Mouse (Mus musculus) cerebellum, adult 11 months (tissue): ENCODE measurements around the gene Gpr137.

Experiments used
- DNase-seq: peaks from one replicate; pipeline ENCODE4 v3.0.0; 2022

Gpr137 gene

DNA sequence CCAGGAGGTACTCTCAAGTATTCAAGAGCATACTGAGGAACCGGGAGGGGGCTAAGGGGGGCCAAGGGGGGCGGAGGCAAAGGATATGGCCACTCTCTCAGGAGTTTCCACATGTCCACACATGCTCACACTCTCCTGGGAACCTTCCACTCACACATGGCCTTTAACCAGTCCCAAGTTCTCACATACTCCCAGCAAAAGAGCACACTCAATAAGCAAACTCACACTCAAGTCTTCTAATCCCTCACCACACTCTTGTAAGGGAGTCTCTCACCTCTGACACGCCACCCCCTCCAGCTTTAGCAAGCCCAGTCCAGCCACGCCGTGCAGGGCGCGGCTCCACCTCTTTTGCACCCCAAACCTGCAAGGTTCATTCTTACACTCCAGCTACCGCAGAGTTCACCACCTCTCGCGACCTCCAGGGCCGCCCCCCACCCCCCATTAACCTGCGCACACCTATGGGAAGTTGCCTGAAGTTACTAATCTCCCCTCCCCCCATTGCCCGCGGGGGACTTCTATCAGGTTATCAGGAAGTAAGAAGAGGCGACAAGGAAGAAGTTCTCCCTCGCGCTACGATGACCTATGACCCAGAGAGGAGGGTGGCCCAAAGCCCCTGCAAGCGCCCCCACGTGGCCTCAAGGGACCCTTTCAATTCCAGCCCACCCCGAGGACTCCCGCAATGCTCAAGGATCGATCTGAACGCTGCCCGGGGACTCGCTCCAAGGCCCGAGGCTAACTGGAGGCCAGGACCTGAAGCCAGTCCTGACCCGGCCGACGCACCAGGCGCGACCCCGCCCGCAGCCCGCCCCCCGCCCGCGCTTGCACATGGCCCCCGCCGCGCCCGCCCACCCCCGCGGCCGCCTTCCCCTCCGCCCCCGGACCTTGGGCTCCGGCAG, 21.3 kb downstream of the Gpr137 start:
- DNase-seq = peak; percentile 72

DNA sequence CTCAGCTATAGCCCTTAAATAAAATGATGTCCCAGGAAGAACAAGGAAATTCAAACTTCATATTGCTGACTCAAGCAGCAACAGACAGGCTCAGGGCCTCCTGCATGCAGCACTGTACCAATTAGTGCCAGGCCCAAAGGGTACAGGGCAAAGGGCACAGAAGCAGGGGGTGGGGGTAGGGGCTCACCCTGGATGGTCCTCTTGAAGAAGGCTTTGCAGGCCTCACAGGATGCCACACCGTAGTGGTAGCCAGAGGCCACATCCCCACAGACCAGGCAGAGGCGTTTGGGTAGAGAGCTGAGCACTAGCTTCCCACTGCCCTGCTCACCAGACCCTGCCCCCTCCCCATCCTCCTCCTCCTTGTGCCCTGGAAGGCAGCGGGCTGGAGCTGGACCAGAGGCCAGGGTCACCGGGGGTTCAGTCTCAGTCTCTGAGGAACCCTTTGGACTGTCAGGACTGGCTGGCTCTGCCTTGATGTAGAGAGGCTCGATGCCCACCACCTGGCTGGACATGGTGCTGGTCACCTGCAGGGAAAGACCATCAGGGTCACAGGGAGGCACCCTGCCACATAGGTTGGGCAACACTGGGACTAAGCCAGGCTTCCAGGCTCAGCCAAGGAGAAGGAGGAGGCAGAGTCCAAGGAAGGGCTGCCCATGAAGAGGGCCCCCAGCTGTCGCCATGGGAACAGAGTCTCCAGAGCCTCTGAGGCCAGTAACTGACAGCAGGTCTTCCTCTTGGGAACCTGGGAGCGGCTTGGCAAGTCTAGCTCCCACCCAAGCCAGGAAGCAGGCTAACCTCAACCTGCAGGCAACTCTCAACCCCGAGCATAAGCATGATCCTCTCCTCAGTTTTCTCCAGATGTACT, 22.2 kb downstream of the Gpr137 start:
- peak; percentile 58 for DNase-seq

DNA sequence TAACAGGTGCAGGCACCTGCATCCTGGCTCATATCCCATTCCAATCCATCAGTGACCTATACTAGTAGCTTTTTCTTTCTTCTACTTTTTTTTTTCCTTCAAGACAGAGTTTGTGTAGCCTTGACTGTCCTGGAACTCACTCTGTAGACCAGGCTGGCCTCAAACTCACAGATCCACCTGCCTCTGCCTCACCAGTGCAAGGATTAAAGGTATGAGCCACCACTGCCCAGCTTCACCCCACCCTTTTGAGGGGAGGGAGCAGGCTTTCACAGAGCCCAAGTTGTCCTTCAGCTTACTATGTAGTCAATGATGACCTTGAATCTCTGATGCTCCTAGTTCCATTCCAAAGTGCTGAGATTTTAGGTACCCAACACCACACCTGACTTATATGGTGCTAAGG, 22.8 kb downstream of the Gpr137 start:
- DNase-seq = no peak

DNA sequence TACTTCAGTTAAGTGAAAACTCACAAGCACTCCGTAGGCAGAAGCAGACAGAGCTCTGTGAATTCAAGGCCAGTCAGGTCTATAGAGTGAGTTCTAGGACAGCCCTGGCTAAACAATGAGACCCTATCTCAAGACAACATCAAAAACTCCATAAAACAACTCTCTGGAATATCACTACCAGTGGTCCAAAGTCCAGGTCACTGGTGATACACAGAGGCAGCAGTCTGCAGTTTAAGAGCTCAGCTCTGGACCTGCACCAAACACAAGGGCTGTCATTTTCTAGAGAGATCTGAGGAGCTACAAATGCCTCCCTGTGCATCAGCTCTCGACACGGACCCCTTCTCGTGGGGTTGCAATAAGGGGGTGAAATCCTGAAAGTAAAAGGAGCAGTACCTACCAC, 24.0 kb downstream of the Gpr137 start:
- DNase-seq = no peak

DNA sequence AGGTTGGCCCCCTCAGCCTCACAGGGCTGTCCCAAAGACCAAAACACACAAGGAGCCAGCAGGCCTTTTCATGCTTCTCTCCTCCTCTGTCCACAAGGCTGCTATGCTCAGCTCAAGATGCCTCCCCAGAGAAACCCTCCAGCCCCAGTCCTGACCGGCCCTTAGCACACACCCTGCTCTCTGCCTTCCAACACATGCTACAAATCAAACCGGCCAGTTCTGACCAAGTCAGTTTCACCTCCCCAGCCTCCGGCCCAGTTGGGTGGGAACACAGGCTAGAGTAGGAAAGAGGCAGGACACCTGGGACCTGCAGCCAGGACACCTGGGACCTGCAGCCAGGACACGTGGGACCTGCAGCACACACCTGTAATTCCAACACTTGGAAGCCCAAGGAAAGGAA, 25.8 kb downstream of the Gpr137 start:
- peak; percentile 11 for DNase-seq

DNA sequence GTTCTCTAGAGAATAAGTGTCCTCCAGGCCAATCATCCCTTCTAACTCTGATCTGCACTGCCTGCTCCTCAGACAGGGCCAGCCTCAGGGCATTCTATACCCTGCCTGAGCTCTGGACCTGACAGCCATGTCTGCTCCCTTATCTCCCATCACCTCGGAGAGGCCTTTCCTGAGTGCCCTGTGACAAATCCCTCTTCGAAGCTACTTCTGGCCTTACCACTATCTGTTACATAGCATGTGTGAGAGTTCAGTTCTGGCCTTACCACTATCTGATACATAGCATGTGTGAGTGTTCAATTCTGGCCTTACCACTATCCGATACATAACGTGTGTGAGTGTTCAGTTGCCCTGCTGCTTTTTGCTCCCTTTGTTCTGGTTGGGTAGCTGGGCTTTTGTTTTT, 27.0 kb downstream of the Gpr137 start:
- no peak for DNase-seq

DNA sequence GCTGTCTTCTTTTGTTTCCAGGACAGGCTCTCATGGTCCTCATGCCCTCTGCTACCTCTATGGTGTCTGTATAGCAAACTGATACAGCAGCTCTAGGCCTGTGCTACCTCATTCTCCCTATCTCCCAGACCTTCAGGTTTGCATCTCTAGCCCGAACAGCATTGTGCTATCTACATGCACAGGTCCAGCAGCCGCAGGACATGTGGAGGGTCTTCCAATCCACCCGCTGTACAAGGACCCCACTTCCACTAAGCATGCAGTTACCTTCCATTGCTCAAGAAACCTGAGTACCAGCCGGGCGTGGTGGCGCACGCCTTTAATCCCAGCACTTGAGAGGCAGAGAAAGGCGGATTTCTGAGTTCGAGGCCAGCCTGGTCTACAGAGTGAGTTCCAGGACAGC, 27.7 kb downstream of the Gpr137 start:
- no peak for DNase-seq

DNA sequence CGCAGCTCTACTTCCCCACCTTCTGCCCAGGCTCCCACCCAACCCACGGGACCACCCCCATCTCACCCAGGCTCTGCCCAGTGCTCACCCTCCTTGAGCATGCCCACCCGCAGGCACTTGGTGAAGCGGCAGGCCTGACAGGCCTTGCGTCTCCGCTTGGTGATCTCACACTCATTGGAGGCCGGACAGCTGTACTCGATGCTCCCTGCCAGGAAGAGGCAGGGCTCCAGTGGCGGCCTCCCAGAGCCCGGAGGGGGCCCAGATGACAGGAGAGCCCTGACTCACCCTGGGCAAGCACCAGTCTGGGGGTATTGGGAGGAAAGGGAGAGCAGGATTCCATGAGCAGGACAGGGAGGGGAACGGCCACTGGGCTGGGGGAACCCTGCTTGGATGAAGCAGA, 28.3 kb downstream of the Gpr137 start:
- no peak for DNase-seq

DNA sequence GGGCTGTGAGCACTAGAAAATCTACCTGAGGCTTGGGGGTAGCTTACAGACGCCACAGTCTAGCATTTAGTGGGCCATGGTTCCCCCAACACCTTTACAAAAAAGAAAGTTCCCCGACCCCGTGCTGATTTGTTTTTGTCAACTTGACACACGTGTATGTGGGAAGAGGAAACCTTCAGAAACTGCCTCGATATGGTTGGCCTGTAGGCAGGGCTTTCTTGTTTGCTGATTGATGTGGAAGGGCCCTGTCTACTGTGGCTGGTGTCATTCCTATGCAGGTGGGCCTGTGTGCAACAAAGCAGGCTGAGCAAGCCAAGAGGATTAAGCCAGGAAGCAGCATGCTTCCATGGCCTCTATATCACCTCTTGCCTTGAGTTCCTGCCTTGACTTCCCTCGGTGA, 29.2 kb downstream of the Gpr137 start:
- DNase-seq = no peak

DNA sequence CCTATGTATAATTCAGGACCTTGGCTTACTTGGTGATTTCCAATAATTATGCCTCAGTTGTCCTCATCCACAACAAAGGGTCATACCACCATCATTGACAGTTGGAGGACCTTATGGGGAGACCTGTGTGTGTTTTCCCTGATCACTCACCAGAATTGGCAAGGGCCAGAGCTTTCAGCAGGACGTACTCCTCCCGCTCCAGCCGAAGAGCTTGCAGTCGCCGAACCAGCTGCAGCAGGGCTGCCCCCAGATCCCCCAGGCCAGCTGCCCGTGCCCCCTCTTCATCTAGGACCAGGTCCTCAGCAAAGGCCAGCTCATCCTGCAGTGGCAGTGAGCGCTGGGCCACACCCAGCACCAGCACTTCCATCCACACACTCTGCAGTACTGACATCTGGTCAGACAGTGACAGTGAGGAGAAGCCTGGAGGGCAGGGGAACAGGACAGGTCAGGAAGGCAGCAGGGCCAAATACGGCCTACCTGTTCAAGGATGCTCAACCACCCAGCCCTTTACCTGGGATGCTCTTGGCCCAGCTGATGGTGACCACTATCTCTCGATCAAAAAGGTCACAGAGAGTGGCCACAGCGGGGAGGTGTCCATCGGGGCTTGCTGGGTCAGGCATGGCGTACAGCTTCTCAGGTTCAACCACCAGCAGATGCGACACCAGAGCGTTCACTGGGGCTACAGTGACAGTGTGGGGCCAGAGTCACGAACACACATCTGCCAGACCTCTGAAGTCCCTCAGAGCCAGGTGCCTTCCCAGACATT, 29.9 kb downstream of the Gpr137 start:
- DNase-seq = no peak

DNA sequence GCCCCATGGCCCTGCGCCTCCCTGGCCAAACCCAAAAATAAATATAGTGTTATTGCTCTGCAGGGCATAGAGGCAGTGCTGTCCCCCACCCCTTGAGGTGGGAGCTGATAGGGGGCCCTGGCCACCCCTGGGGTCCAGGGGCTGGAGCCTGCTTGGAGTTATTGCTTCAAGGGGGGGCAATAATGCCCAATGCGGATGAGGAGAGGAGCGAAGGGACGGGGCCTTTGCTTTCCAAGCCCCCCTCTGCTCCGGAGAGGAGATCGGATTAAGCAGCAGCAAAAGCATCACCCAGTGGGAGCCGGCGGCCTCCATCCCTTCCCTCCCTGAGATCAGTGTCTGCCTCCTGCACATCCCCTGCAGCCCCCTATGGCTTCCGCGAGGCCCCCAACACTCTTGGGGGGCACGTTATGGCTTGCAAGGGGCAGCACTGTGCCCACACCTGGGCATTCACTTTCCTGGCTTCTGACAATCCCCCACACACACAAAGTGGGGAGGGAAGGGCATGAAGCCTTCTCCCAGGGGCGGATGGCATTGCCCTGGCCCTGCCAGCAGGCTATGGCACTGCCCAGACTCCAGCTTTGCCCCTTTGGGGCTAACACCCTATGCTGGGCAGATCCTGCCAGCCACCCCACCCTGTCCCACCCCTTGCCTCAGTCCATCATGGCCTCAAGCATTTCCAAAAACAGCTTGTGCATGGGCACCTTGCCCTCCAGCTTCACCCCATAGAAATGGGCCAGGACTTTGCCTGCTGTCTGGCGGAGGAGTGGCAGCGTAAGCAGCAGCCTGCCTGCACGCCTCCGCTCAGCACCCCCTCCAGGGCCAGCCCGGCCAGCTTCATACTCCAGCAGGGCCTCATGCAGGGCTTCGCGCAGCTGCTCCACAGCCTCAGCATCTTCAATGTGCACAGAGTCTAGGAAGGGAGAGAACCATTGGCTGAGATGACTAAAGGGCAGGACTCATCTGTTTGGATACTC, 30.9 kb downstream of the Gpr137 start:
- peak; percentile 33 for DNase-seq

DNA sequence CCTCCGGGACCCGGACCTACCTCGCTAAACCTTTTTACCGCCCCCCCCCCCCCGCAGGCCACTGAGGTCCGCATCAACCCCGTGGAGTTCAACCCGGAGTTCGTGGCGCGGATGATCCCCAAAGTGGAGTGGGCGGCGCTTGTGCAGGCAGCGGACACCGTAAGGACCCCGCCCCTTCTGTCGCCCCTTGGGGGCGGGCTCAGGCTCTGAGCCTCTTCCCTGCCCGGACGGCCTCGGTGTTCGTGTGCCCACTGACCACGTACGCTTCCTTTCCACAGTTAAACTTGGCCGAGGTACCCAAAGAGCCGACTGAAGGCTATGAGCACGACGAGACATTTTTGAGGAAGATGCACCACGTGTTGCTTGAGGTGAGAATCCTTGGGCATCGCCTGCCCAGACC, 32.0 kb downstream of the Gpr137 start:
- peak; percentile 59 for DNase-seq

DNA sequence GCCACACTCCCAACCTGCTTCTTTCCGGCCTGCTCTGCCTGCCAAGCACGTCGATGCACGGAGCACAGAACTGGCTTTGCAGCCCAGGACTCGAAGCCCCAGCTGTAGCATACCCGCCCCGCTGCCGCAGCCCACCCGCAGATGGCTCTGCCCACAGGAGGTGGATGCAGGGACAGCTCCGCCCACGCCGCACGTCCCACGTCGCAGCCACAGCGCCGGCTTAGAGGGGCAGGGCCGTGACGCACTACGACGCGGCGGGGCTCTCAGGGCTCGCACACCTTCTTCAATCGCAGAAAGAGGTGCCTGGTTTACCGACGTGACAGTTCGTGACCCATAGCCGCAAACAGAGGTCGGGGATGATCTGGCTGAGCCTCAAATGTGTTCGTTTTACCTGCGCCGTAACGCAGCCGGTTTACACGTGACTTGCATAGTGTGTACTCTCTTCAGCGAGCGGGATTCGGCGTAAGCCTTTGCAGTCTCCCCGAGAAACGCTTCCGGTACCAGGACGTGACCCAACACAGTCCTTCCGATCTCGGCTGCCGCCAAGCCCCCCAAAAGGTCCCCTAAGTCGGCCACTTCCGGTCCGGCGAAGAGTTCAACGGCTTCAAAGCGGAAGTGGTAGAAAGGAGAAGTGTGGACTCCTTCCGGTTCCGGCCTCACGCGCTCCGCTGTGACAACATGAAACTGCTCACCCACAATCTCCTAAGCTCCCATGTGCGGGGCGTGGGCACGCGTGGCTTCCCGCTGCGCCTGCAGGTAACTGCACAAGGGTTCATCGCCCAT, 32.6 kb downstream of the Gpr137 start, which contains the start of the genes Trmt112 and Prdx5:
TSS of gene Trmt112 (plus strand) at position 192 of the 783 bp plus-strand sequence.
TSS of gene Prdx5 (minus strand) at position 600 of the 783 bp plus-strand sequence.
- DNase-seq = peak; percentile 84

DNA sequence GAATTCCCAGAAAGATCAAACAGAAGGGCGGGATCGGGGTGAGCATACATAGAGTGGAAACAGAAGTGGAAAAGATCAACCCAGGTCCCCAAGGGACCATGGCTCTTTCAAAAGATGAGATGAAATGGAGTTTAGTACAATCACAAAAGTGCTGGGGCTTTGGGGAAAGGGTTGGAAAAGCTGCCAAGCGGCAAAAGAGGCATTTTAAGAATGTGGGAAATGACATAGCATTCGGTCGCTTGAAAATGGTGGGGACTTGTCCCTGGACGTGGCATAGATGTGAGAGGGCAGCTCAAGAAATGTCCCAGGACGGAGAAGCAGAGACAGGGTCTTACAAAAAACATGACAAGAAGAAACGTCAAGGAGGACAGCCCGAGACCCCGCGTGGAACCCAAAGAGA, 33.3 kb downstream of the Gpr137 start:
- DNase-seq = no peak

DNA sequence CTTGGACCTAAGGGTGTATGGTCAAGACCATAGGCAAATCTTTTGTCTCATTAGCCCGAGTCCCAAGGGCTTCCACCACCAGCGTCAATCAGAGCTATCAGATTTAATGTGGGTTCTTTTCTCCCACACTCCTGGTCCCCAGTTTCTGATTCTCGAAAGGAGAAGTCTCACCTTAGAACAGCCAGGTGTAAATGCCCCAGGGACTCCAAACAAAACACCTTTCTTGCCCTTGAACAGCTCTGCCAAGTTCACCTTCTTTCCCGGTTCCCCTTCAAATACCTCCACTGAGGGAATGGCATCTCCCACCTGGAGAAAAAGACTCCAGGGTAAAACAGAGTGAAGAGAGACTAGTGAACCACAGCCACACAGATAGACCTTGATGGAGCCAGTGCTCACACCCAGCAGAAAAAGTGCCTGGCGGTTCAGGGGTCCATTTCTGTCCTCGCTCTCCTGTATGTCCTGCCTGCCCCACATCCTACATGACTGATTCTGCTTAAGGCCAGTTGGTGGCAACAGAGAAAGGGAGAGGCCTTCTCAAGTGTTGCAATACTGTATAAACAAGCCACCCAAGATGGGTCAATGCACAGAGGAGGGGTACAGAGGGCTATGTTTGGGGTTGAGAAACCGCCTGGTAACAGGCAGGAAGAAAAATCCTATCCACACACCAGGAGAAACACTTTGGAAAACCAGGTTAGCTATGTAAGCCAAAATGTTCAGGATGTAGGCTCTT, 34.3 kb downstream of the Gpr137 start:
- no peak for DNase-seq

DNA sequence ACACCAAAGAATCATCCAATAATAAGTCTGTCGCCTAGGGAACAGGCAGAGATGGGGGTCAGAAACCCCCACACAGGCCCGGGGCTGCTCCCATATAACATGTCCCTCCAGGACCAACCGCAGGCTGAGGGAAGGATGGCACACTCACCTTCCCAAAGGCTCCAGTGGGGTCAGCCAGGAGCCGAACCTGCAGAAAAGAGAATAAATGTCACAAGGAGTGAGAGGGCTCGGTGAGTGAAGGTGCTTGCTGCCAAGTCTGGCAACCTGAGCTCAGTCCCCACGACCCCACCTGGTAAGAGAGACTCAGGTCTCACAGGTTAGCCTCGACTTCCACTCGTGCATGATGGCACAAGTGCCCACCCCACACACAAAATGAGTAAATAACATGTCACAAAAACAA, 35.2 kb downstream of the Gpr137 start:
- no peak for DNase-seq

DNA sequence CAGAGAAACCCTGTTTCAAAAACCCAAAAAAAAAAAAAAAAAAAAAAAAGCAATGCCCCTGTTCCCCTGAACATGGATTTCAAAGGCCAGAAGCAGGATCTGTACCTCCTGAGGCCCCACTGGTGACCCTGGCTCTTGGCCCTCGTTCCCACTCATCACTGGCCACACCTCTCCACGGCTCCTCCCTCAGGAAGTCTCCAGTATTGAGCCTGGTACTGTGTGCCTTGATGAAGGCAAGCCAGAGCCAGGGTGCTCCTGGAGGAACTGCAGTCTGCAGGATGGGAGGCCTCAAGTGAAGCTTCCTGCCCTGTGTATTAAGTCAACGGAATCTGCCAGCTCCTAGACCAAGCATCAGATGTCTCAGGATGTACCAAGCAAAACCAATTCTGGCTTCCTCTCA, 36.1 kb downstream of the Gpr137 start:
- no peak for DNase-seq

DNA sequence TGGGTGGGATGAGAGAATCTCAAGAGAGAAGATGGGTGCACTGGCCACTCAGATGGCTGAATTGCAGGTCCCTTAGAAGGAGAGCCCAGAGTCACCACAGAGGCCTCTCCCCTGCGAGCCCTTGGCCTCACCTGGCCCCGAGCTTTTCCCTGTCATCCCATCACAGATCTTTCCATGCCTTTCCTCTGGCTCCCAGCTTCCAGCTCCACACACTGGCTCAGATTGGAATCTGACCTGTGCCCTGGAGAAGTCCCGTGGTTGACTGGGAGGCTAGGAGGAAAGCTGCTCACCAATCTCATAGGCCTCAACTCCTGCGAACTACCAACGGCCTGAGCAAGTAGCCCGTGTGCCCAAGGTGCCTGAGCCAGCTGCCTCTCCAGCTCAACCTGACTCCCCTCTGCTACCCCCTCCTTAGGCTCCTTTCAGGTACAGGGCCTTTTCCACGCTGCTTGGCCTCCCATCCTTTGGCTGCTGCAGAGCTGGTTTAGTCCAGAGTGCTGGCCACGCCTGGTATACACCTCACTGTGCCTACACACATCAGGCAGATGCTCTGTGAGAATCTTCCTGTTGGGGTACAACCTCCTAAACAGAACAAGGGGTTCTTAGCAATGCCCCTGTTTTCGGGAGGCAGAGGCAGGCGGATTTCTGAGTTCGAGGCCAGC, 36.7 kb downstream of the Gpr137 start:
- DNase-seq = no peak

DNA sequence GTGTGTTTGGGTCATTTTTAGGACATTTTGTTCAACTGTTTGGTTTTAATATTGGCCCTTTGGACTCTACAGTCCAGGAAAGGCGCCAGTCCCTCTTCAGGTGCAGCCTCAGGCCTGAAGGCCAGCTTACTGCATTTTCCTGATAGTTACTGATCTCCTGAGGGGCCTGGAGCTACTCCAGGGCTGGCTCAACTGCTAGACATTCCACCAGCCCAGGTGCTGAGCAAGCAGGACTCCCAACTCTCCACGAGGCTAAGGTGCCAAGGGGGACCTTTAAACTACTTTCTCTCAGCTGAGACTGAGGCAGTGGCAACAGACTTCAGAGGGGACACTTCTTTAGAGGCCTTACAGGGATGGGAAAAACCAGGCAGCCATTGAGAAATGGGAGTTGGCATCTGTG, 37.4 kb downstream of the Gpr137 start:
- no peak for DNase-seq

DNA sequence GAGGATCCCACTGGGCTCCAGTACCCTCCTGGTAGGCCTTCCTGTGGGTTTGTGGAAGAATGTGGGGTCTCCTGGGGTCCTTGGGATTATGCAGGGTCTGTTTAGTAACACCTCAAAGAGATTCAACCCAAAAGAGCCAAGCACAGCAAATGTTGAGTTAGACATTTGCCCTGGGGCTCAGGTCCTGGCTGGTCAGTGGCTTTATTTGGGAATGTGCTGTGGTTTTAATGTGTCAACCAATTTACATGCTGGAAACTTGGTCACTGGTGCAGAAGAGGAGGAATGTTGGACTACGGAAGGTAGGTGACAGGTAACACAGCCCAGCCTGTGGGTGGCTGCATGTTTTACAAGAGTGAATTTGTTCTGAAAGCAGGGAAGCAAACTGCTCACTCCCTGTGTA, 39.2 kb downstream of the Gpr137 start:
- DNase-seq = no peak
